In the genomic region with DNA sequence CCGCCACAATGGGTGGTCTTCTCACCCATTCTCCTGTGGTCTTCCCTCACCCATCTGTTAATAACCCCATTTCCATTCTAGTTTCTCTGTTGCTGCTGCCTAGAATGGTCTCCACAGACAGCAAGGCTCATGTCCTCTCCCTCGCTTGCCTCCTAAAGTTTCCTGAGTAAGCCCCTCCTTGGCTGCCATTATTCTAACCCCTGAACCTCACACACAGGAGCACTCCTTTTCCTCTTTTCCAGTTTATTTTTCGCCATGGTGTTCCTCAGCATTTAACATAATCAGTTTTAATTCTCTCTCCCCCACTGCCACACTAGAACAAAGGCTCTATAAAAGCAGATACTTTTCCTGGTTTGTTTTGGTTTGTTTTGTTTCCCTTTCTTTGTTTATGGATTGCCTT, we compare ENCODE assay signal across 36 mouse cellular contexts. TPM values are rescaled to one million over a fixed set of nuclear protein-coding genes. Genes with fewer than 3 reads are reported as not detected.
"Had no signal": no experiment of that assay in that cellular context is flagged by ENCODE, and none has a peak within 500 bp of the region (broad histone marks: within the 10 kb centered on the region; RNA-seq: fewer than 3 reads in every experiment).

No protein-coding gene starts in this region.

- H3K4me3 ChIP-seq: heart, embryonic 10.5 days; heart, embryonic 12.5 days; heart, embryonic 13.5 days; heart, embryonic 15.5 days; hindbrain, embryonic 10.5 days; hindbrain, embryonic 12.5 days; hindbrain, embryonic 13.5 days; hindbrain, embryonic 15.5 days; intestine, embryonic 15.5 days; kidney, embryonic 15.5 days; layer of hippocampus, adult 2 months had no signal

- DNase-seq: heart, postnatal 10 days; heart, postnatal 36 days; heart, postnatal 4 days; kidney, adult 11 months; kidney, adult 18-20 months; kidney, adult 2 months; kidney, adult 8-10 months; kidney, adult 9 months; kidney, postnatal 10 days; kidney, postnatal 14 days; kidney, postnatal 25 days; kidney, postnatal 36 days; kidney, postnatal 4 days; layer of hippocampus, adult 9-11 months; layer of hippocampus, postnatal 36 days had no signal

- H3K27ac ChIP-seq: heart, embryonic 10.5 days; heart, embryonic 13.5 days; heart, embryonic 15.5 days; hindbrain, embryonic 10.5 days; hindbrain, embryonic 12.5 days; hindbrain, embryonic 13.5 days; hindbrain, embryonic 14.5 days; hindbrain, embryonic 15.5 days; hindbrain, postnatal 0 days; intestine, embryonic 15.5 days; kidney, embryonic 15.5 days; kidney, postnatal 0 days; layer of hippocampus, adult 2 months had no signal

- H3K9me3 ChIP-seq: heart, embryonic 10.5 days; heart, embryonic 12.5 days; heart, embryonic 13.5 days; heart, embryonic 15.5 days; hindbrain, embryonic 10.5 days; hindbrain, embryonic 12.5 days; hindbrain, embryonic 13.5 days; hindbrain, embryonic 15.5 days; intestine, embryonic 15.5 days; kidney, embryonic 15.5 days had no signal

- H3K4me2 ChIP-seq: heart, embryonic 11.5 days; heart, embryonic 12.5 days; heart, embryonic 13.5 days; heart, embryonic 15.5 days; hindbrain, embryonic 12.5 days; hindbrain, embryonic 13.5 days; hindbrain, embryonic 14.5 days; hindbrain, embryonic 15.5 days; intestine, embryonic 15.5 days; kidney, embryonic 15.5 days had no signal

- ATAC-seq: hindbrain, embryonic 16.5 days; hindbrain, postnatal 0 days; inflammation-experienced regulatory T-cells, adult 6 months; intestine, embryonic 15.5 days; intestine, embryonic 16.5 days; intestine, postnatal 0 days had no signal

- H3K27me3 ChIP-seq: heart, embryonic 12.5 days; heart, embryonic 13.5 days; heart, embryonic 15.5 days; hindbrain, embryonic 12.5 days; hindbrain, embryonic 13.5 days; hindbrain, embryonic 15.5 days; intestine, embryonic 15.5 days; kidney, embryonic 15.5 days had no signal

- H3K4me1 ChIP-seq: heart, embryonic 10.5 days; heart, embryonic 12.5 days; heart, embryonic 13.5 days; heart, embryonic 15.5 days; hindbrain, embryonic 10.5 days; hindbrain, embryonic 12.5 days; hindbrain, embryonic 13.5 days; hindbrain, embryonic 15.5 days; intestine, embryonic 15.5 days; kidney, embryonic 15.5 days had no signal

- H3K9ac ChIP-seq: heart, embryonic 12.5 days; heart, embryonic 13.5 days; heart, embryonic 15.5 days; hindbrain, embryonic 12.5 days; hindbrain, embryonic 13.5 days; hindbrain, embryonic 14.5 days; hindbrain, embryonic 15.5 days; intestine, embryonic 15.5 days; kidney, embryonic 15.5 days had no signal

RNA-seq across cellular contexts. Expression of a gene that starts 43.1 kb away (rescaled TPM):
- total RNA-seq: hematopoietic stem cell, adult 5-6 weeks had no signal
- polyA plus RNA-seq: heart, embryonic 11.5 days; heart, embryonic 12.5 days; heart, embryonic 14.5 days had no signal
